Mouse (Mus musculus): ENCODE measurements around the gene Fgd3. TPM values are rescaled to one million over a fixed set of nuclear protein-coding genes. Genes with fewer than 3 reads are reported as not detected.

Gene Fgd3
- total RNA-seq, 2 experiments from 2014 or later = 1.2 to 2.4 TPM

DNA sequence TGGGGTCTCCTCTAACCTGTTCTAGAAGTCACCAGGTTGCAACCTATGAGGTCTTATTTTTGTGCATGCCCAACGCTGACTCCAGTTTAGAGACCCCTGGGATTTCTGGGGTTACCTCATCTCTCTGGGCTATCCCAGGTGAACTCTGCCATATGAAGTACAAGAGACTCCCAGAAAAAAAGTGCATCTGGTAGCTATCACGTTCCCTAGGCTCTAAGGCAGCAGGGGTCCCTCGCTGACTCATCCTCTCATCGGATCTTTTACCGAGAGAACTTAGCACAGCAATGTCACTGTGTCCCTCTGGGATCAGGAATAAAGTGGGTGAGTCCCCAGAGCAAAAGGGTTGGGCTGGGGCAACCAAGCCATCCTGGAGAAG lies 105.0 kb downstream of the Fgd3 start:
- no peak for DNase-seq

GRCm38 (mm10) chr13:49214454-49214853 lies 105.7 kb downstream of the Fgd3 start:
- peak in 1 of 2 experiments; percentile 51 for DNase-seq

DNA sequence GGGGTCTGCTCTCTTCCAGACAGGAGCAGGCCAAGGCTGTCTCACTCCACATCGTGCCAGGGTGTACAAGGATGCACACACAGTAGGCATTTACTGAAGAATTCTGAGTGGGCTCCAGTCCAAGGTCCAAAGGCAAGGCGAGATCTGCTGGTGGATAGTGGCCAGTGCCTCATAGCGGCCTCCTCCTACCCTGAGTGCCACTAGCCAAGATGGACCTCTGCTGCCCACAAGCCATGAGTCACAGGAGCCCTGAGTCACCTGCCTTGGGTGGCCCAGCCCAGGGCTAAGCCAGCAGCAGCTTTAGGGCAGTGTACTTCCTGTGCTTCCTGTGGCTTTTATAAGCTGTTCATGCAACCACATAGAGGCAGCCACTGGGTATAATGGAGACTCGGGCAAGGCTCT lies 106.6 kb downstream of the Fgd3 start:
- peak; percentile 64 to 72 for DNase-seq

DNA sequence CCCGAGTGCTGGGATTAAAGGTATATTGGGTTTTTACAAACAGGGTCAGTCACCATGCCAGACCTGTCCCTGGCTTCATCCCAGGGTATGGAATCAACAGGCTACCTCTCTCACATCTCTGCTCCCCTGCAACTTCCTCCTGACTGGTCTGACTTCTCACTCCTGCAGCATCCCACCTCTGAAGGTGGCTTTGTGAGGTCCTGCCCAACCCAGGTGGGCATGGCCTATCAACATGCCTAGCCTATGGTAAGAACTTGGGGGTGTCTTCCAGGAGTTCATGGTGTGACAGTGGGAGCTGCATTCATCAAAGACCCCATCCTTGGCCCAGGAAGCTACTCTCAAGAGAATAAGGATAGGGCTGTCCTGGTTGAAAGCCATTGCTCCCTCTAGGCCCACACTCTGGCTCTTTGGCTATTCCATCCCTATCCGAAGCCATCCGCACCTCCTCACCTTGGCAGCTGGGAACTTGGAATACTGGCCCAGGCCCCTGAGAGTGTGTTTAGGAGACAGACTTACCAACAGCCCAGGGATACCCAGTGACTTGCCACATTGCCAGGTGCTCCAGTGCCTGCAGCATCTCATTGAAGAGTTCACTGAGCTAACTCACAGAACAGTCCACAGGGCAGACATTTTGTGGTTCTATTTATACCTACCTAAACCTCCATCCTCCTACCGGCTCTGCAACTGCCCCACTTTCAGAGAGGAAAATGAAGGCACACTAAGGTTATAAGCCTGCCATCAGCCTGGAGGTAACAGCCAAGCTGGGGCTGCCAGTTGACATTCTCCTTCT lies 107.2 kb downstream of the Fgd3 start:
- no peak for DNase-seq

Other genes with a start within 250 kb of the Fgd3 start
- 10 to 100 TPM; 70.1 to 70.9 TPM for gene Wnk2, start 172.3 kb downstream of the Fgd3 start, total RNA-seq (2021)
- gene Ninj1, start 132.8 kb downstream of the Fgd3 start, total RNA-seq (2021) = 100 to 1,000 TPM; 122 to 123 TPM
- gene Card19, start 104.3 kb downstream of the Fgd3 start, total RNA-seq (2021) = 100 to 1,000 TPM; 145 to 150 TPM
- gene Susd3, start 71.6 kb downstream of the Fgd3 start, total RNA-seq (2021) = 1 to 10 TPM in 1 of 2 experiments, under 1 TPM in 1; 0.55 to 1.3 TPM
- gene Bicd2, start 21.3 kb upstream of the Fgd3 start, total RNA-seq (2021) = 10 to 100 TPM; 67.3 to 73.9 TPM
- 1 to 10 TPM; 7.0 to 7.4 TPM for gene Ippk, start 100.9 kb upstream of the Fgd3 start, total RNA-seq (2021)
- 1 to 10 TPM; 1.3 to 1.5 TPM for gene Tes3-ps, start 173.0 kb upstream of the Fgd3 start, total RNA-seq (2021)
- gene Ecm2, start 184.5 kb upstream of the Fgd3 start, total RNA-seq (2021) = 10 to 100 TPM; 13.2 to 15.1 TPM
- gene Aspn, start 224.1 kb upstream of the Fgd3 start, total RNA-seq (2021) = 10 to 100 TPM; 13.3 to 16.9 TPM